Mouse (Mus musculus) cerebellum, adult 2 months (tissue): ENCODE data around the gene Pwwp2b.

Experiments
- CTCF ChIP-seq: fragments of 200-500 bp; IDR thresholded peaks from 2 replicates; pipeline ENCODE4 v1.5.1; 2011; ENCODE audit warnings: low read depth, mild to moderate bottlenecking, control low read depth, low read length, moderate library complexity, borderline replicate concordance; ENCODE audit not compliant: insufficient read depth
- POLR2A ChIP-seq: fragments of 200-500 bp; IDR thresholded peaks from 2 replicates; pipeline ENCODE4 v1.6.1; 2011; ENCODE audit warnings: low read length, control low read depth, borderline replicate concordance; ENCODE audit not compliant: insufficient read depth

- TF ChIP-seq CTCF (no peak), POLR2A (no peak)
Measured at GRCm38 (mm10) chr7:139304322-139304721, 56.0 kb downstream of the Pwwp2b start.
